Mouse (Mus musculus): Measurements from ENCODE around the gene Il1rl1. TPM values are rescaled to one million over a fixed set of nuclear protein-coding genes. Genes with fewer than 3 reads are reported as not detected.

The Il1rl1 gene
- total RNA-seq (2022): 1 to 10 TPM in 2 of 4 experiments, under 1 TPM in 2; 0.38 to 1.5 (median 0.82) TPM

GRCm38 (mm10) chr1:40428910-40429675 is at the start of gene Il1rl1:
Il1rl1 (plus strand) TSS chr1:40429570.
- DNase-seq: no peak

- no peak for DNase-seq
Observed at GRCm38 (mm10) chr1:40380111-40380510, 49.3 kb upstream of the Il1rl1 start.

DNA sequence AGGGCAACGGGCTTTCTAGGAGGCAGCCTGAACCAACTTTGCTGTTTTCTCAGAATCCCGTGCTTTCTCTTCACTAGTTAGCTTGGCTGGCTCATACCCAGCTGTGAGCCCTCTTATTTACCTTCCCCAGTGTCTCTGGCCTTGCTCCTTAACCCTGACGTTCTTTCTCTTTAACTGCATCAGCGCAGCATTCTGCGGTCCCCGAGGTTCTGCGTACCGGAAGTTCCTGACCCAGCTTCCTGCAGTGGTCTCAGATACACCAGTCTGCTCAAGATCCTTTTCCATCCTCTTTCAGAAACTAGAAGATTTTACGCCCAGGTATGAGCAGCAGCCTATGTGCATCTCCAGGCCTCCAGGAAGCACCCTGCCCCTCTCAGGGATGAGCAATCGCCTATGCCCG is 48.4 kb upstream of the Il1rl1 start:
- no peak for DNase-seq

GRCm38 (mm10) chr1:40382841-40383240 is 46.5 kb upstream of the Il1rl1 start:
- no peak for DNase-seq

- DNase-seq: no peak
Observed at GRCm38 (mm10) chr1:40384931-40385545, 44.3 kb upstream of the Il1rl1 start.

DNA sequence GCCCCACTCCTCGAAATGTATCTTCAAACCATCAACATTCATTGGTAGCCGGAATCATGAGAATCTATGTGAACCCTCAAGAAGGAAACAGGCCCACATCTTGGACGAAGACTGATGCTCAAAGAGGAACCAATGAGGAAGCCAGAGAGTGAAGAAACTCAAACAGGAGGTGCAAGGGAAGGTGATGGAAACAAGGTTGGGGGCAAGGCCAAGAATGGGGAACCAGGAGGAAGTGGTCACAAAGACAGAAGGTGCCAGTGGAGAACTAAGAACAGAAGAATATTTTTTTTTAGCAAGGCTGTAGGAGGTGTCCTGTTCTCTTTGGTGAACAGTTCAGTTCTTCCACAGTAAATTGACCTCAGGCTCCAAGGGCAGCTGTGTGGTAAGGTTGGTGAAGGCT is 38.0 kb upstream of the Il1rl1 start:
- no peak for DNase-seq

- no peak for DNase-seq
Observed at GRCm38 (mm10) chr1:40392535-40392934, 36.8 kb upstream of the Il1rl1 start.

- no peak for DNase-seq
Observed at GRCm38 (mm10) chr1:40393214-40393613, 36.2 kb upstream of the Il1rl1 start.

GRCm38 (mm10) chr1:40399639-40400038 is 29.7 kb upstream of the Il1rl1 start:
- no peak for DNase-seq

GRCm38 (mm10) chr1:40404682-40405081 is 24.7 kb upstream of the Il1rl1 start:
- DNase-seq: no peak

GRCm38 (mm10) chr1:40409882-40410281 is 19.5 kb upstream of the Il1rl1 start:
- no peak for DNase-seq

- no peak for DNase-seq
Observed at GRCm38 (mm10) chr1:40413039-40413438, 16.3 kb upstream of the Il1rl1 start.

DNA sequence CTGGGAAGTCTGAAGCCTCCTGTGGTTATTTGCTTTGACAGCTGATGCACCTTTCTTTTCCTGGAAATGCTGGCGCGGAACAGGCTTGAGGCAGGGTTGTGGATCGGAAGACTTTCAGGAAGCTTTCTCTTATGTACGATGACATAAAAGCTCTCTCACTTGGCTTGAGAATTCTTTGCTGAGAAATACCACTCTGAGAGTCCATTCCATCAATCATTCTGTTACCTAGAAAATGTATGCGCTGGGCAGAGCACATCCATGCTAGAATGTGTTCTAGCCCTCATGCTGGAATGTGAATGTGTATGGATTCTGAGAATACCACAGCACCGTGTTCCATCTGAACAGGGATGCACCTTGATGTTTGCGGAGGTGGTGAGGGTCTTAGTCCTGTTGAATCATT is 15.1 kb upstream of the Il1rl1 start:
- DNase-seq: no peak

DNA sequence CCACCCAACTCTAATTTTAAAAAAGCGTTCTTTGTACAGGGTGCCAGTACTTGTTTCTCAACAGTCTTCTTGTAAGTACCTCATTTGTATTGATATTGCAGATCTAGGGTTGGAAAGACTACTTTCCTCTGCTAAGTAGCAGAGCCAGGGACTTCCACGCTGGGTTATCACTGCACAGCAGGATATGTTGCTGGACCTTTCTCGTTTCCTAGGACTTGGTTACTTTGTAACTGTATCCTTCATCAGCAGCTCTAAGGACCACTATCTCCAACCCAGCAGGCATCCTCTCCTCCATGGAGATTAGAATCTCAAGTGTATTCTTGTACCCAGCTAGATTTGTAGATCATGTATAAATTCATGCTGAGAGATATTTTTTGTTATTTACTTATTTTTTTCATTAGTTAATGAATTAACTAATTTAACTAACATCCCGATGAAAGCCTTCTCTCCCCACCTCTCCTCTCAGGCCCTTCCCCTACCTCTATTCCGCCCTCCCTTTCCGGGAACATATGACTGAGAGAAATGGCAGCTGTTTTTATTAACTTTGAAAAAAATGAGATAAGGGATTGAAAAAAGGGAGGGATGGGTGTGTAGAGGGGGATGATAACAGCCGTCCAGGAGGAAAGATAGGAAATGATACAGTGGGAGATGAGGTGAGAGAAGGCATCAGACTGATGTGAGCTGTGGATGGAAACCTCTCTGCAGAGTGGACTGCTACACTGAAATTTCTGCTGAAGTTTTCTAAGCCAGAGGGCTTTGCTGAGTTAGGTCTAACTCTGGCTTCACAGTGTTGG is 14.3 kb upstream of the Il1rl1 start:
- no peak for DNase-seq

DNA sequence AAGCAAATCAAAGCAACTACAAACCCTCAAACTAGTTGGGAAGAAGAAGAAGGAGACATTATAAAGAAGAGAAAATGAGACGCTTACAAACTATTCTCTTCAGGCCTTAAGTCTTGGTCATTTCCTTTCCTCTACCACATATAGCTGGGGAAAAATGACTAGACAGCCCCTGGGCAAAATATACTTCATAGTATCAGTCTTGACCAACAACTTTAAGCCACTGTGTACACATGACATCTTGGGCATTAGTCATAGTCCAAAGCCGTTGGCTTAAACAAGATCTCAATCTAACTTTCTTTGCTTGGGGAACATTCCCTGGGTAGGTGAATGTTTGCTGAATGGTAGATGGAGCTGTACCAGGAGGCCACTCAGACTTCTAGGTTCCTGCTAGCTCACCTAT is 12.3 kb upstream of the Il1rl1 start:
- DNase-seq: no peak

- no peak for DNase-seq
Observed at GRCm38 (mm10) chr1:40418512-40418911, 10.9 kb upstream of the Il1rl1 start.

- DNase-seq: no peak
Observed at GRCm38 (mm10) chr1:40423892-40424291, 5.5 kb upstream of the Il1rl1 start.

DNA sequence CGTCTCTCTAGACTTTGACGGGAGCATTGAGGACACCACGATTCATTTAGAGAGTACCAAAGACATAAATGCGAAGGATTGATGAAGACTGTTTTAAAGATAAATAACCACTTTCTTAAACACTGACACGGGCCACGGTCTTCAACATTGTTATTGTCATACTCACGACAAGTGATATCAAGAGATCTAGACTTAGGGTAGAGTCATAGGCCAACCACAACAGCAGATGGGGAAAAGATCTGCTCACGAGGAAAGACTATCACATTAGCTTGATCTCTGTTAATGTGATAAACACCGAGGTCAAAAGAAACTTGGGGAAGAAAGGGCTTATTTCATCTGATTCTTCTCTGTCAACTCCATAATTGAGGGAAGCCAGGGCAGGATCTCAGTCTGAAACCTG is 2.1 kb upstream of the Il1rl1 start:
- DNase-seq: no peak

- no peak for DNase-seq
Observed at GRCm38 (mm10) chr1:40427901-40428300, 1.5 kb upstream of the Il1rl1 start.

DNA sequence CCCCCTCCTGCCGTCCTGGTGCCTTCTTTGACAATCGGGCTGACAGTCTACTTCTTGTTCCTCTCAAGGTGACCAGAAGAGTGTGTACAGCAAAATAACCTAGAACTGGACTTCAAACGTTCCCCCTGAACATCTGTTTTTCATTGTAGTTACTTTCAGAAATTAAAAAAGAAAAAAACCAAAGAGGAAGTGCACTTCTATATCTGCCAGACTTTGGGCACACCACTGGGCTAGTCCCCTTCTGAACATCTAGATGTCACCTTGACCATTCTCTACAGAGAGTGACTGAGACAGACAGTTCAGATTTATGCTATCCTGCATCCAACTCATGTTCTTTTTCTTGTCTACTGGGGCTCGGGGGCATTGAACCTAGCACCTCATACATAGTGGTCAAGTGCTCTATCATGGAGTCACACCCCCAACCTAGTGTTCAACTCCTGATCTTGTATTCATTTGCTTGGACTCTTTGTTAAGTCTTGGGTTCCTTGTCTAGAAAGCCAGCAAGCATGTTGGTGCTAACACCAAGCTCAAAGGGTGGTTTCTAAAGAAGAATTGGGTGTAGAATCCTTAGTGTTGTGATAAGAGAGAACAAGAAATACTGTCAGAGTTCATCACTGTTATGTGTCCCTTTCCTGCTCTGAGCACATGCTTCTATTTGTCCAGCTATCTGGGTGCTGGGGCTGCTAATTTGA is 919 bp downstream of the Il1rl1 start:
- no peak for DNase-seq

DNA sequence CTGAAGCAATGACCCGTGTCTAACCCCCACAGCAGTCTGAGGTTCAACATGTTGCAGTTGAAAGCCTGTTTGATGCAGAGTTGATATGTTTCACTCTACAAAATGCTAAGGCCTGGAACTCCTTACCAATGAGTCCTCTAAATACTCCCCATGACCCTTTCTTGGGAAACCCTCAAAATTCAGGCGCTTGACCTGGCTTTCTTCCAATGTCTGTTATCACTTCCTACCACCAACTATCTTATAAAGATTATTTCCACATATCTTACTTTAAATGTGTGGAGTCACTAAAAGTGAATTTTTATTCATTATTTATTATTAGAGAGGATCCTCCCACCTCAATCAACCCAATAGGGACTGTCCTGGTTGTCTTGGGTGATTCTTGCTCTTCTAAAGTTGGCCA is 2.8 kb downstream of the Il1rl1 start:
- no peak for DNase-seq

DNA sequence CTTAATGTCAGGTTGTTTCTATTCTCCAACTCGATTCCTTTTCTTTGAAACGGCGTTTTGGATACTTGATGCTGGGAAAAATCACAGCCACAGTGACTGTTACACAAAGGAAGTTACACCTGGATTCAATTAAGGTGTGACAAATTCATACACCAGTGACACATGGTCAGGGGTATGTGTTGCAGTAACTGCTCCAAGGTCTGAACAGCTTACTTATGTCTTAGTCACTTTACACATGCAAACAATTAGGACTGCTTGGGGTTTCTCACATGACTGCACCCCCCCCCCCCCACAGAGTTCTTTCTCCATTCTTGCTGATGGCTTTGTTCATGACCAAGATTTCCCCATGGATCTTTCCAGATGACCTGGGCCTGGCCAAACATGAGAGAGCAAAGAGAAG is 6.6 kb downstream of the Il1rl1 start:
- no peak for DNase-seq

- DNase-seq: no peak
Observed at GRCm38 (mm10) chr1:40437340-40437739, 8.0 kb downstream of the Il1rl1 start.
